Mouse (Mus musculus) kidney, embryonic 14.5 days (tissue): ENCODE results near the gene Vill. TPM values are rescaled to one million over a fixed set of nuclear protein-coding genes. Genes with fewer than 3 reads are reported as not detected.

ENCODE experiments used
- ATAC-seq: fragments of 200-750 bp; cut with Nextera tagmentation; 2 replicates; pipeline ENCODE4 v1.8.0; 2017; ENCODE audit warnings: moderate number of reproducible peaks, mild to moderate bottlenecking, moderate TSS enrichment, moderate library complexity; ENCODE audit not compliant: low FRiP score, low TSS enrichment
- H3K27ac ChIP-seq: fragments of 300-500 bp; sonication (generic); 2 replicates; pipeline ENCODE4 v1.5.1; 2014; ENCODE audit warnings: low read depth, mild to moderate bottlenecking, low read length, moderate library complexity, mixed read lengths
- H3K27me3 ChIP-seq: fragments of 300-500 bp; sonication (generic); 2 replicates; pipeline ENCODE4 v1.6.1; 2014; ENCODE audit warnings: mild to moderate bottlenecking, low read length; ENCODE audit not compliant: control insufficient read depth, insufficient read depth
- H3K36me3 ChIP-seq: fragments of 300-500 bp; sonication (generic); 2 replicates; pipeline ENCODE4 v1.6.1; 2014; ENCODE audit warnings: low read length, mixed read lengths; ENCODE audit not compliant: control insufficient read depth, insufficient read depth
- H3K4me1 ChIP-seq: fragments of 300-500 bp; sonication (generic); 2 replicates; pipeline ENCODE4 v1.6.1; 2014; ENCODE audit warnings: low read length, mixed read lengths; ENCODE audit not compliant: control insufficient read depth, insufficient read depth
- H3K4me2 ChIP-seq: fragments of 300-500 bp; sonication (generic); replicated peaks from 2 replicates; pipeline ENCODE4 v1.6.1; 2014; ENCODE audit warnings: low read depth, mild to moderate bottlenecking, low read length
- H3K4me3 ChIP-seq: fragments of 300-500 bp; sonication (generic); 2 replicates; pipeline ENCODE4 v1.5.1; 2014; ENCODE audit warnings: mild to moderate bottlenecking, low read length
- H3K9ac ChIP-seq: fragments of 300-500 bp; sonication (generic); 2 replicates; pipeline ENCODE4 v1.6.1; 2014; ENCODE audit warnings: low read depth, mild to moderate bottlenecking, low read length, moderate library complexity
- H3K9me3 ChIP-seq: fragments of 300-500 bp; sonication (generic); 2 replicates; pipeline ENCODE4 v1.6.1; 2016; ENCODE audit warnings: low read length; ENCODE audit not compliant: control insufficient read depth
- WGBS: fragments of 180-500 bp; shearing (Covaris S2); extraction: QIAGEN DNeasy Blood & Tissue Kit; methylation state at CpG from one replicate; pipeline ENCODE4 v1.1.7; 2014; 5-methylcytosine and 5-hydroxymethylcytosine counted together
- microRNA-seq: library from miRNA; unstranded; fragments of <30 nt; microRNA quantifications from one replicate; pipeline ENCODE4, GENCODE M21; 2016
- polyA plus RNA-seq: library from polyadenylated mRNA; unstranded; fragments of >200 nt; fragmentation: Nextera tagmentation; extraction: Ambion mirVana; gene quantifications from 2 replicates; pipeline ENCODE4 v1.2.1, GENCODE M21; 2014

Vill gene
- polyA plus RNA-seq, 1 experiment from 2014 or later: 40.4 TPM

- H3K4me1 ChIP-seq: peaks cover 17% of the 10 kb centered on the region
- H3K4me3 ChIP-seq: no peak overlapping the region
- H3K9ac ChIP-seq: no peak overlapping the region
- ATAC-seq: peak; percentile 77
- H3K36me3 ChIP-seq: no peaks in the 10 kb centered on the region
- H3K27ac ChIP-seq: peak overlapping the region; percentile 55; the same call in 1 of the 2 replicates
- 68% methylated on average over 19 of the region's 19 CpGs for WGBS
- H3K9me3 ChIP-seq: no peaks in the 10 kb centered on the region
- 0 out of 2 replicates have a peak overlapping the region, but pooled peaks have one; percentile 17 for H3K4me2 ChIP-seq
- no peaks in the 10 kb centered on the region for H3K27me3 ChIP-seq
Observed at GRCm38 (mm10) chr9:119119409-119120167, 67.0 kb downstream of the Vill start.

GRCm38 (mm10) chr9:119120168-119120560, 67.6 kb downstream of the Vill start:
- Histone ChIP-seq H3K27me3 (no peaks in the 10 kb centered on the region), H3K27ac (no peak overlapping the region), H3K9ac (no peak overlapping the region), H3K4me3 (no peak overlapping the region), H3K4me1 (peaks cover 17% of the 10 kb centered on the region), H3K4me2 (0 out of 2 replicates have a peak overlapping the region, but pooled peaks have one; percentile 5), H3K9me3 (no peaks in the 10 kb centered on the region), H3K36me3 (no peaks in the 10 kb centered on the region)
- whole genome bisulfite sequencing: 53% methylated on average over 3 of the region's 3 CpGs
- no peak for ATAC-seq

Small RNA genes within 50 kb of the gene (microRNA-seq; reads per million reads assigned to microRNA genes)
- gene Mir26a-1: 21.0 reads per million, percentile 34 among the genes with 10 or more reads in this experiment

Other genes starting within 250 kb of the Vill start
- 25.3 and 31.2 TPM in 2 replicates for gene Ctdspl, start 126.3 kb upstream of the Vill start, polyA plus RNA-seq
- 18.5 and 18.7 TPM in 2 replicates for gene Plcd1, start 40.7 kb downstream of the Vill start, polyA plus RNA-seq
- 2.4 and 3.2 TPM in 2 replicates for gene Dlec1, start 49.7 kb downstream of the Vill start, polyA plus RNA-seq
- 8.1 and 13.5 TPM in 2 replicates for gene Acaa1b, start 104.3 kb downstream of the Vill start, polyA plus RNA-seq
- gene Gm47289, start 106.4 kb downstream of the Vill start, polyA plus RNA-seq: not detected in 2 replicates
- gene Slc22a13, start 156.3 kb downstream of the Vill start, polyA plus RNA-seq: 0.44 and 0.93 TPM in 2 replicates